Mouse (Mus musculus): ENCODE data around the gene Dmbt1.
"Not testable (repeated sequence)": the region's sequence is repeated elsewhere in the genome, so short reads cannot be mapped to it uniquely, and the experiment has no call there.

Dmbt1 gene

GRCm38 (mm10) chr7:131031755-131032154 lies at the start of gene Dmbt1:
Dmbt1 (plus strand) TSS chr7:131032053.
- DNase-seq = no peak

- no peak for DNase-seq
These were observed 49.5 kb upstream of the Dmbt1 start for GRCm38 (mm10) chr7:130982371-130982770.

- no peak for DNase-seq
These were observed 49.0 kb upstream of the Dmbt1 start for GRCm38 (mm10) chr7:130982881-130983280.

DNA sequence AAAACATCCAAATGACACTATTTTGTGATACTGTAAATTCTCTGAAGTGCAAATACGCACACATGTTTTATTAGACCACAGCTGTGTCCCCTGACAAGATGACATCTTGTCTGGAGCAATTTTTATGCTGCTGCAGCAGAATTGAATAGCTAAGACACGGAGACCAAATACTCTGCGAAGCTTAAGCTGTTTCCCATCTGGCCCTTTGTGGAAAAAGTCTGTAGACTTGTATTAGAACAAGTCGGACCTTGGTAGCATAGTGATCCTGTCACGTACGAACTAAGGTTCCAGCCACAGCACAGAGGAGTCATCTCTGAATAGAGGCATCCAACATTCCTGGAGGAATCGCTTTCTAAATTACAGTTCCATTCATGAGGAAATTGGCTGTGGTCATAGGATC lies 47.6 kb upstream of the Dmbt1 start:
- no peak for DNase-seq

DNA sequence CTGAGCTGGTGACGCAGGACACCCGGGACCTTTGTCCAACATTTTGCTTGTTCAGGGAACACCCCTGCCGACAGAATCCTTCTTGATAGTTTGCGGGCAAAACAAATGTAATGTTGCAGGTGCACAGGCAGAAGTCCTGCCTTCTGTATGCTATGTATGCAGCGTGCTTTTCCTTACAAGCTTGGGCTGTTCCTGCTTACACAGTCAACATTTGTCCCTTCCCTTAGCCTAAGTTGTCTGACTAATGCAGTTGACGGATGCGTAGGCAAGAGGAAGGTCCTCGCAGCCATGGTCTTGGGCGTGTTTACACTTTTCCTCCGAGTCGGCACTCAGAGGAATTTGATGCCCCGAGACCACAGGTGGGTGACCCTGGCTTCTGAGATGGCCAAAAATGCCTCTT lies 46.7 kb upstream of the Dmbt1 start:
- DNase-seq = no peak

DNA sequence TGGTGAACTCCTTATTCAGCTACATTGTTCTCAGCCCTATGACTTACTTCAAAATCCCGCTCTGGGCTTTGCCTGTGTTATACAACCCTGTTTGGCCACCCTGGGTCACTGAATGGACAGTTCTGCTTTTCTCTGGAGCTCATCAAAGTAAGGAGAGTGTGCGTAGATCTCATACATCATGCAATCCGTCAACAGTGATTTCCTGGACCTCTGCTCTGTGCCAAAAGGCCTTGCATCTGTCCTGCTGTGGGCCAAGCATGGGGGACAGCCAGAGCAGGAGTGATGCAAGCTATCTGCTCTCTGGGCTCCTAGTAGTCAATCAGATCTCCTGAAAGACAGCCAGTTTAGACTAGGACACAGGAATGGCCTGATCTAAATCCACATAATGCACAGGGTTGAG lies 46.1 kb upstream of the Dmbt1 start:
- no peak for DNase-seq

DNA sequence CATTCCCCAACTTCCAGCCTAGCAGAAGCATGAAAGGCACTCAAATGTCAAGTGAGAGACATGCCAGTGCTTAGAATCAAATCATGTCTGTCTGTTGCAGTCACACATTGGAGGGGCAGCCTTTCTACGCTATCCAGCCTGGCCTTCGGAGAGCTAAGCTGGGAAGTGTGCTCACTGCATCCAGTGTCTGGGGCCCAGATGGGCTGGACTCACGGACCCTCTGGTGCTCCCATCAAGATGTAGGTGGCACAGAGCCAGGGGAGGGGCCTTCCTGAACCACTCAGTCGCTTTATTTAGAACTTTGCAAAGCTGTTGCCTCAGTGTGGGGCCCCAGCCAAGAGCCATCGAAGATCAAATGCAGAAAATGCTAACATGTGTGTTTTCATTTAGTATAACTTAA lies 43.7 kb upstream of the Dmbt1 start:
- DNase-seq = no peak

GRCm38 (mm10) chr7:130989371-130989770 lies 42.5 kb upstream of the Dmbt1 start:
- DNase-seq = no peak

- DNase-seq = no peak
These were observed 40.6 kb upstream of the Dmbt1 start for GRCm38 (mm10) chr7:130991174-130991789.

DNA sequence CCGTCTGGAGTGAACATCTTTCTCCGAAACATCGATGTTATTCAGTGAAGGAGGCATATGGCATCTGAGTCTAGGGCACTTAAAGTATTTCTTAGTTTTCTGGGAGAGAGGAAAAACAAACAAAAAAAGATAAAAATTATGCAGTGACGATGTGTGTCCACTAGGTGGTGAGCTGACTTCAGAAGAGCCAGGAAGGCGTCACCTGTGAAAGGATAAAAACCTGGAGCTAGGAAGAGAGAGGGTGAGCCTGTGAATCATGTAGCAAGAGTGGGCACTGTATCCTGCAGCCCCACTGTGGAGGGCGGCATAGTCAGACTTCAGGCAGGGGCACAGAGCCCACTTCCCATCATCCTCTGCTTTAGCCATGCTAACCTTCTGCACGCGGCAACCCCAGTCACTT lies 37.9 kb upstream of the Dmbt1 start:
- peak in 1 of 2 experiments; percentile 43 for DNase-seq

- DNase-seq = no peak
These were observed 29.7 kb upstream of the Dmbt1 start for GRCm38 (mm10) chr7:131001976-131002726.

DNA sequence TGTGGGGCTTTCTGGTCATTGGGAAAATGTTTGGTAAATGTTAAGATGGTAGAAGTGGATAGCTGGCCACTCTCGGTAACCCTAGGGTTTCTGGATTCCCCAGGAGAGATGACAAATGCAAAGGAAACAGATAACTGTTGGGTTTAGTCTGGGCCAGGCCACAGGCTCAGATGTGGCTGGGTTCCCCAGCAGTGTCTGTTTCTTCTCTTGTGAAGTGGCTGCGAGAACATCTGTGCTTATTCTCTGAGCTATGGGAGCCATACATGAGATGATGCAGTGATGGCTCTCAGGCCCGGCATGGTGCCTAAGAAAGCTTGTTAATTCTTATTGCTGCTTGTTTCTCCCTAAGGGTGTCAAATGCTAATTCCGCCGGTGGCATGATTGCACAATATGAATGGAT lies 27.8 kb upstream of the Dmbt1 start:
- no peak for DNase-seq

- DNase-seq = no peak
These were observed 24.6 kb upstream of the Dmbt1 start for GRCm38 (mm10) chr7:131007221-131007620.

DNA sequence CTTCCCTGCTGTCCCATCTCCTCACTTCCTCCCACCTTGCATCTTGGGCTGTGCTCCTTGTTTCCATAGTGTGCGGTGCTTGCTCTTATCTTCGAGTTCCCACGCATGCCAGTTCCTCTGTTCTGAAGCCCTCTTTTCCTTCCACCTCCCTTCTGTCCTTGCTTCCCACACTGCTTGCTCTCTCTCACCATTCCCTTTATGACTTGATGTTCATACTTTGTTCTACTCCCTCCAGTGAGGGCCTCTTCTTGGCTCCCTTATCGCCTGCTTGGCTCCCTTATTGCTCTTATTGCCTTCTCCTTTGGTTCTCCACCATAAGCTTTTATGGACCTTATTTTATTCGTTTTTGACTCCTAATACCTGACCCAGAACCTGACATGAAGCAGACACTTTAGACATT lies 22.7 kb upstream of the Dmbt1 start:
- DNase-seq = no peak

DNA sequence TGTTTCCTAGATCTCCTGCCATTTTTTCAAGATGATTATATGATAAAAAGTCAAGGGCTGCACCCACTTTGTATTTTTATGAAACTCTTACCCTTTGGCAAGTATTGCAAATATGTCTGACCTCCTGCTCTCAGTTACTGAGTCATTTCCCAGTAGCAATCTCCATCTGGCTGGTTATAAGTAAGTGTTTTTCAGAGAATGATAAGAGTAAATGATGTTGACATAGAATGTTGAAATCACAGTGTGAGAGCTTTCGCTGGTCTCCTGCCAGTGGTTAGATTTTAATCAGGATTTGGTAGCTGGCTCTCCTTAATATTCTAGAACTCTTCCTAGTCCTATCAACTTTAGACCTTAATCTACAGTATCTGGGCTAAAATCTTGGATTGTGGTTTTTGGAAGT lies 20.0 kb upstream of the Dmbt1 start:
- no peak for DNase-seq

GRCm38 (mm10) chr7:131019181-131019580 lies 12.7 kb upstream of the Dmbt1 start:
- DNase-seq = peak; percentile 16 to 21

DNA sequence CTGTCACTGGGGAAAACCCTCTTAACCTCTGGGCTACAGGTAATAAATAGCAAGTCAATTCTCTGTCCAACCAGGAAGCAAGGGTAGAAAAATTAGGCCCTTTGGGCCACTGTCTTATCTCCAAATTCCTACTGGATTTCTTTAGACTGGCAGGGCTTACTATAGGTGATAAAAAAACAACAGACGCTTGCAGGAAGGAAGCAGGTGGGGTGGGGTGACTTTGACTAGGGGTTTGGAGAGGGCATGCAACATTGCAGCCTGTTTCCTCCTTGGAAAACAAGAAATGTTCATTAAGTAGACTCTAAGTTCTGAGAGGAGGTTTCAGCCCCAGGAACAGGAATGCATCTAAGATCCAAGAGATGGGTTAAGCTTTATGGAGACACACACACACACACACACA lies 7.0 kb upstream of the Dmbt1 start:
- DNase-seq = no peak

DNA sequence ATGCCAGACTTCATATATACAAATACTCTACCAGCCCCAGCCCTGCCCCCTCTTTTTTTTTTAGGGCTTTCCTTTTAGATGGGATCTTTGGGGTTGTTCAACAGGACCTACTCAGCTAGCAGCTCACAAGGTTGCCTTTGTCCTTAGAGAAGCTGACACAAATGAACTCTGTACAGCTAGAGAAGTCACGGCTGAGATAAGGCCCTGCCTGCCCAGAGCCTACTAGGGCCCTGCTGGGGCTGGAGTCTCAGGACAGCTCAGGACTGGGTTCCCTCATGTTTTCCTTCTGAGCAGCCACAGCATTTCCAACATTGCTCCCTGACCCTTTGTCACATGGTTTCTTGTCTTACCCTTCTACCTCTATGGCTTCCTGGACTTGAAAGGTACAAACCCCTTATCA lies 4.3 kb upstream of the Dmbt1 start:
- no peak for DNase-seq

- DNase-seq = no peak
These were observed 4.5 kb downstream of the Dmbt1 start for GRCm38 (mm10) chr7:131036396-131036795.

- DNase-seq = no peak
These were observed 5.2 kb downstream of the Dmbt1 start for GRCm38 (mm10) chr7:131037083-131037482.

- peak in 1 of 2 experiments; percentile 4 for DNase-seq
These were observed 8.9 kb downstream of the Dmbt1 start for GRCm38 (mm10) chr7:131040760-131041159.

GRCm38 (mm10) chr7:131042657-131043056 lies 10.8 kb downstream of the Dmbt1 start:
- DNase-seq = peak in 1 of 2 experiments; percentile 8

DNA sequence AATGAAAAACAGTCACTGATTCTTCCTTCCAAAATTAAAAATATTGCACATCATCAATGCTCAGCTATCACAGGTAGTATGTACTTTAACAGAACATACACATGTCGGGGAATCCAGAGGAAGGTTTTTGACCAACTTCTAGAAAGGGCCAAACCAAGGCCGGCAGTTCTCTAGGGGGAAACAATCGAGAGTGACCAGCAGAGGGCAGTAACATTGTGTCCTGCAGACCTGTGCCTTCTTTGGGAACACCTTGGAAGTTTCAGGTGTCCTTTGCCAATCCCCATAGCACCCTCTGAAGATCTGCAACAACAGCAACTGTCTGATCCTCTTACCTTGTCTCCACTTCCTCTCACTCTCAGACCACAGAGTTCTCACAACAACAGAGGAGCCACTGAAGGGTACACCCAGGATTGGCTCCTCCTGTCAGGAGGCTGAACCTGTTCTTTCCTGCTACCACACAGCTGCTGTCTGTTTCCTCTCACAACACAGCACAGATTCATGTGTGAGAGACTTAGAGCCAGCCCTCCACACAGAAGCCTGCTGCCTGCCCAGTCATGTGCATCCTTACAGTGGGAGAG lies 13.5 kb downstream of the Dmbt1 start:
- DNase-seq = peak; percentile 30 to 43

DNA sequence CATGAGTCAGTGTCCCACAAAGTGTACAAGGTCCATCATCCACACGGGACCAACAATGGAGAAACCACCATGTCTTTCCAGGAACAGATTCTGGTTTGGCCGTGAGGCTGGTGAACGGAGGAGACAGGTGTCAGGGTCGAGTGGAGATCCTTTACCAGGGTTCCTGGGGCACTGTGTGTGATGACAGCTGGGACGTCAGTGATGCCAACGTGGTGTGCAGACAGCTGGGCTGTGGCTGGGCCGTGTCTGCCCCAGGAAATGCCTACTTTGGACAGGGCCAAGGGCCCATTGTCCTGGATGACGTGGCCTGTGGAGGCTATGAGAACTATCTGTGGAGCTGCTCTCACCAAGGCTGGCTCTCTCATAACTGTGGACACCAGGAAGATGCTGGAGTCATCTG lies 18.0 kb downstream of the Dmbt1 start:
- DNase-seq = not testable (repeated sequence)
